Mouse (Mus musculus) left cerebral cortex, adult 11 months (tissue): ENCODE results near the gene 2900026A02Rik.
A peak's percentile ranks its signal among the peaks of the same experiment; 100 is the strongest.

Source experiments
- DNase-seq: peaks from one replicate; pipeline ENCODE4 v3.0.0; 2022; ENCODE audit warnings: low spot score

Gene 2900026A02Rik

GRCm38 (mm10) chr5:113174916-113175692 is 45.9 kb downstream of the 2900026A02Rik start:
- DNase-seq: no peak

- DNase-seq: no peak
Observed at GRCm38 (mm10) chr5:113173318-113173717, 47.7 kb downstream of the 2900026A02Rik start.

GRCm38 (mm10) chr5:113171968-113172578 is 49.0 kb downstream of the 2900026A02Rik start:
- no peak for DNase-seq

- DNase-seq: no peak
Observed at GRCm38 (mm10) chr5:113170064-113170754, 50.8 kb downstream of the 2900026A02Rik start.

GRCm38 (mm10) chr5:113167733-113168132 is 53.3 kb downstream of the 2900026A02Rik start:
- no peak for DNase-seq

- DNase-seq: no peak
Observed at GRCm38 (mm10) chr5:113165481-113165880, 55.6 kb downstream of the 2900026A02Rik start.

- DNase-seq: no peak
Observed at GRCm38 (mm10) chr5:113164873-113165441, 56.1 kb downstream of the 2900026A02Rik start.

- no peak for DNase-seq
Observed at GRCm38 (mm10) chr5:113164448-113164847, 56.6 kb downstream of the 2900026A02Rik start.

- DNase-seq: no peak
Observed at GRCm38 (mm10) chr5:113163116-113163515, 57.9 kb downstream of the 2900026A02Rik start.

GRCm38 (mm10) chr5:113162699-113163098 is 58.3 kb downstream of the 2900026A02Rik start:
- no peak for DNase-seq

- DNase-seq: no peak
Observed at GRCm38 (mm10) chr5:113161576-113161975, 59.5 kb downstream of the 2900026A02Rik start.

GRCm38 (mm10) chr5:113160320-113160719 is 60.7 kb downstream of the 2900026A02Rik start:
- no peak for DNase-seq

GRCm38 (mm10) chr5:113158759-113159355 is 62.2 kb downstream of the 2900026A02Rik start:
- DNase-seq: no peak

GRCm38 (mm10) chr5:113157588-113157987 is 63.4 kb downstream of the 2900026A02Rik start:
- DNase-seq: no peak

GRCm38 (mm10) chr5:113157006-113157405 is 64.0 kb downstream of the 2900026A02Rik start:
- no peak for DNase-seq

GRCm38 (mm10) chr5:113155133-113155532 is 65.9 kb downstream of the 2900026A02Rik start:
- peak; percentile 73 for DNase-seq

GRCm38 (mm10) chr5:113154441-113154840 is 66.6 kb downstream of the 2900026A02Rik start:
- DNase-seq: no peak

GRCm38 (mm10) chr5:113153508-113153830 is 67.6 kb downstream of the 2900026A02Rik start:
- no peak for DNase-seq

- no peak for DNase-seq
Observed at GRCm38 (mm10) chr5:113152663-113153507, 68.2 kb downstream of the 2900026A02Rik start.

- no peak for DNase-seq
Observed at GRCm38 (mm10) chr5:113151554-113152103, 69.4 kb downstream of the 2900026A02Rik start.
